In the genomic region with DNA sequence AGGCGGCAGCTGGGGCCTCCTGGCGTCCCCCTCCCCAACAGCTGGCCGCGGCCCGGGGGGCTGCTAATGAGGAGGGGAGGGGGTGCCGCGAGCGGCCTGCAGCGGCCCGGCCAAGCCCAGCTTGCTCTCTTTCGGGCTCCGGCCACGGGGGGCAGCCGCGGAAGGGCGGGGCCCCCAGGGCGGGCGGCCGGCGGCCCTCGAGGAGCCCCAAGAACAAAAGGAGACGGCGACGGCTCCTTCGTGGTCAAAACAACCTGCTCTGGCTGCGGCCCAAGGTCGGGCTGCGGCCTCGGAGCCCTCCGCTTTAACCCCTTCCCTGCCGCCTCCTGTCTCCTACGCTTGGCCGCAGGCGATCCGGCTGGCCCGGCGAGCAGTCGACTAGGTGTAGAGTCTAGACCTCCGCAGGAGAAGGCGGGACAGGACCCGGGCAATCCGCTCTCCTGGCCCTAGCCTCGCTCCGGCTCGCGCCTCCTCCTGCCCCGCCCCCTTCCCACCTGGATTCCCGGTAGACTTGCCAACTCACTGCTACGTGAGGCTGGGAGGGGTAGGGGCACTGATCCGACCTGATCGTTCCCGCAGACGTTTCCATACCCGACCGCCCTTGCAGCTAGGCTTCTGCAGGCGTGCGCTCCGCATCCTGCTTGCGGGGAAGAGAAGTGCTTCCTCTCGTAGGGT, we compare ENCODE assay signal across 8 mouse cellular contexts. TPM values are rescaled to one million over a fixed set of nuclear protein-coding genes. Genes with fewer than 3 reads are reported as not detected.
A peak's percentile ranks its signal among the peaks of the same experiment; 100 is the strongest.
DNase-seq lines count a peak whose midpoint lies in the region; ATAC-seq and TF ChIP-seq lines count a peak whose summit lies in the region.

No protein-coding gene starts in this region.

- peak overlapping the region; percentile 99 for H3K4me2 ChIP-seq in forebrain, embryonic 11.5 days (ENCODE audit: low read depth, low read length, severe bottlenecking)

- no peak for TF ChIP-seq CTCF in layer of hippocampus, adult 2 months (conservative IDR thresholded peaks at IDR 0.05)
- no peak for TF ChIP-seq CTCF in lung, adult 2 months (IDR thresholded peaks at IDR 0.05; ENCODE audit: insufficient read depth, low read length)

- H3K9me3 ChIP-seq in forebrain, embryonic 11.5 days (ENCODE audit: control insufficient read depth, low read length) = no peaks in the 10 kb centered on the region

- peaks cover 24% of the 10 kb centered on the region for H3K4me1 ChIP-seq in forebrain, embryonic 11.5 days (replicated peaks; ENCODE audit: control insufficient read depth, insufficient read depth, low read length)
- H3K4me1 ChIP-seq in lung, adult 2 months (ENCODE audit: control insufficient read depth, insufficient read depth, low read length) = peaks cover 12% of the 10 kb centered on the region

- peaks cover 61% of the 10 kb centered on the region for H3K27me3 ChIP-seq in forebrain, embryonic 11.5 days (ENCODE audit: control insufficient read depth, insufficient read depth, low read length)

- DNase-seq in CD4-positive, CD25-positive, alpha-beta regulatory T cell, adult 2 months (ENCODE audit: low read depth, low spot score) = peak; percentile 64
- DNase-seq in brain, adult 2 months (ENCODE audit: low read depth, low spot score) = peak; percentile 89
- peak; percentile 76 for DNase-seq in forebrain, embryonic 11.5 days (ENCODE audit: low spot score)
- peak; percentile 60 for DNase-seq in heart, postnatal 4 days
- peak; percentile 59 to 65 for DNase-seq in layer of hippocampus, adult 2 months (ENCODE audit: low spot score in 2 of 2)
- peak; percentile 87 for DNase-seq in lung, adult 2 months
- DNase-seq in ovary, postnatal 10 days (ENCODE audit: low spot score) = peak; percentile 48
- no peak for DNase-seq in spleen, postnatal 36 days (ENCODE audit: low spot score in 2 of 2)

- H3K4me3 ChIP-seq in forebrain, embryonic 11.5 days (ENCODE audit: low read depth, low read length) = peak overlapping the region; percentile 52
- H3K4me3 ChIP-seq in layer of hippocampus, adult 2 months = peak overlapping the region; percentile 90
- peak overlapping the region; percentile 75 for H3K4me3 ChIP-seq in lung, adult 2 months (replicated peaks; ENCODE audit: extremely low read depth, low read depth, low read length)

- H3K9ac ChIP-seq in forebrain, embryonic 11.5 days (ENCODE audit: low read length) = peak overlapping the region; percentile 66

- under 1% methylated on average over 51 of the region's 60 CpGs for WGBS in forebrain, embryonic 11.5 days
- WGBS in lung, adult 2 months = under 1% methylated on average over 58 of the region's 60 CpGs

- peak; percentile 77; the same call in 1 of the 2 replicates for TF ChIP-seq POLR2A in lung, adult 2 months (IDR thresholded peaks at IDR 0.05; ENCODE audit: borderline replicate concordance, extremely low read depth, low read depth, low read length)

- no peaks in the 10 kb centered on the region for H3K36me3 ChIP-seq in forebrain, embryonic 11.5 days (ENCODE audit: control insufficient read depth, insufficient read depth, low read length)

- H3K27ac ChIP-seq in forebrain, embryonic 11.5 days (ENCODE audit: low read depth, low read length) = no peak overlapping the region
- H3K27ac ChIP-seq in layer of hippocampus, adult 2 months = peak overlapping the region; percentile 99

- ATAC-seq in forebrain, embryonic 11.5 days (replicated peaks; ENCODE audit: low FRiP score) = peak; percentile 69

RNA-seq across cellular contexts. Expression of gene Pdgfb, which starts 2.1 kb away (rescaled TPM):
- polyA plus RNA-seq in forebrain, embryonic 11.5 days (2014; fragmentation: Nextera tagmentation; extraction: Ambion mirVana) = 2.8 and 2.9 TPM in 2 replicates
- 10 to 100 TPM; 46.4 to 50.7 TPM for total RNA-seq in heart, postnatal 4 days (2021)
- total RNA-seq in layer of hippocampus, adult 2 months (2021) = 10 to 100 TPM; 27.4 to 29.3 TPM
- polyA plus RNA-seq in lung, adult 2 months (2012; rRNA removed) = 138 and 155 TPM in 2 replicates

RNA-seq across cellular contexts. Expression of gene Cbx7, which starts 41.7 kb away (rescaled TPM):
- 2.5 and 3.3 TPM in 2 replicates for polyA plus RNA-seq in forebrain, embryonic 11.5 days (2014; fragmentation: Nextera tagmentation; extraction: Ambion mirVana)
- 1 to 10 TPM; 1.7 to 2.0 TPM for total RNA-seq in heart, postnatal 4 days (2021)
- 10 to 100 TPM; 49.8 to 50.3 TPM for total RNA-seq in layer of hippocampus, adult 2 months (2021)
- 72.5 and 75.9 TPM in 2 replicates for polyA plus RNA-seq in lung, adult 2 months (2012; rRNA removed)

Comparison
In these comparisons a context has a peak if more than half of its experiments do, and no peak if none do; other contexts are left out.
1. DNase-seq: peak in CD4-positive, CD25-positive, alpha-beta regulatory T cell, adult 2 months (single experiment), brain, adult 2 months (single experiment), forebrain, embryonic 11.5 days (single experiment), heart, postnatal 4 days (single experiment), layer of hippocampus, adult 2 months (2 of 2), lung, adult 2 months (single experiment) and ovary, postnatal 10 days (single experiment); none in spleen, postnatal 36 days (0 of 2).
2. RNA of gene Cbx7, which starts 41.7 kb away (total RNA-seq): 49.8 to 50.3 TPM in layer of hippocampus, adult 2 months; 1.7 to 2.0 TPM in heart, postnatal 4 days; every median in the first group is over 10 times any median in the second.
3. Peak in every context shown above with its lines, with median percentiles within 50 percentile points of each other: H3K4me3 ChIP-seq.